Mouse (Mus musculus): ENCODE results near the gene Prtn3. TPM values are rescaled to one million over a fixed set of nuclear protein-coding genes. Genes with fewer than 3 reads are reported as not detected.
"Not testable (repeated sequence)": the region's sequence is repeated elsewhere in the genome, so short reads cannot be mapped to it uniquely, and the experiment has no call there.

Prtn3 gene
- polyA plus RNA-seq, 1 experiment from 2014 or later = 1.8 TPM

GRCm38 (mm10) chr10:79880721-79881120 is 6.4 kb downstream of the Prtn3 start:
- no peak overlapping the region for H3K9ac ChIP-seq
- ATAC-seq (ENCODE audit: insufficient number of reproducible peaks, low FRiP score) = no peak
- H3K4me1 ChIP-seq (replicated peaks) = peaks cover 26% of the 10 kb centered on the region
- H3K36me3 ChIP-seq = no peaks in the 10 kb centered on the region
- H3K27me3 ChIP-seq (replicated peaks) = peaks cover 18% of the 10 kb centered on the region
- no peaks in the 10 kb centered on the region for H3K9me3 ChIP-seq (replicated peaks)
- no peak overlapping the region for H3K4me3 ChIP-seq
- WGBS = 13% methylated on average over 9 of the region's 9 CpGs
- H3K4me2 ChIP-seq = no peak overlapping the region
- H3K27ac ChIP-seq (ENCODE audit: poor library complexity, severe bottlenecking) = no peak overlapping the region

GRCm38 (mm10) chr10:79881981-79882380 is 7.7 kb downstream of the Prtn3 start:
- 10% methylated on average over 22 of the region's 22 CpGs for WGBS
- Histone ChIP-seq H3K9me3 (replicated peaks) (no peaks in the 10 kb centered on the region), H3K4me2 (peak overlapping the region; percentile 65), H3K27ac (ENCODE audit: poor library complexity, severe bottlenecking) (no peak overlapping the region), H3K4me3 (peak overlapping the region; percentile 20), H3K9ac (peak overlapping the region; percentile 58), H3K36me3 (no peaks in the 10 kb centered on the region), H3K4me1 (replicated peaks) (peaks cover 26% of the 10 kb centered on the region), H3K27me3 (replicated peaks) (peaks cover 18% of the 10 kb centered on the region)
- no peak for ATAC-seq (ENCODE audit: insufficient number of reproducible peaks, low FRiP score)

GRCm38 (mm10) chr10:79883297-79884084 is 9.2 kb downstream of the Prtn3 start:
- peaks cover 24% of the 10 kb centered on the region for H3K27me3 ChIP-seq (replicated peaks)
- 16% methylated on average over 22 of the region's 22 CpGs for WGBS
- peak overlapping the region; percentile 37; the same call in 1 of the 2 replicates for H3K4me2 ChIP-seq
- no peak overlapping the region for H3K27ac ChIP-seq (ENCODE audit: poor library complexity, severe bottlenecking)
- H3K9ac ChIP-seq = 0 out of 2 replicates have a peak overlapping the region, but pooled peaks have one; percentile 21
- H3K4me3 ChIP-seq = no peak overlapping the region
- no peak for ATAC-seq (ENCODE audit: insufficient number of reproducible peaks, low FRiP score)
- H3K36me3 ChIP-seq = no peaks in the 10 kb centered on the region
- H3K9me3 ChIP-seq (replicated peaks) = no peaks in the 10 kb centered on the region
- H3K4me1 ChIP-seq (replicated peaks) = peaks cover 26% of the 10 kb centered on the region

GRCm38 (mm10) chr10:79884446-79884845 is 10.2 kb downstream of the Prtn3 start:
- peaks cover 21% of the 10 kb centered on the region for H3K27me3 ChIP-seq (replicated peaks)
- no peak overlapping the region for H3K27ac ChIP-seq (ENCODE audit: poor library complexity, severe bottlenecking)
- H3K4me1 ChIP-seq (replicated peaks) = peaks cover 23% of the 10 kb centered on the region
- no peak overlapping the region for H3K4me3 ChIP-seq
- 61% methylated on average over 4 of the region's 4 CpGs for WGBS
- no peak for ATAC-seq (ENCODE audit: insufficient number of reproducible peaks, low FRiP score)
- H3K9ac ChIP-seq = no peak overlapping the region
- no peaks in the 10 kb centered on the region for H3K36me3 ChIP-seq
- H3K4me2 ChIP-seq = no peak overlapping the region
- H3K9me3 ChIP-seq (replicated peaks) = no peaks in the 10 kb centered on the region

GRCm38 (mm10) chr10:79884938-79885337 is 10.7 kb downstream of the Prtn3 start:
- WGBS = 69% methylated on average over 3 of the region's 3 CpGs
- H3K27ac ChIP-seq (ENCODE audit: poor library complexity, severe bottlenecking); H3K9ac ChIP-seq; H3K4me3 ChIP-seq; ATAC-seq (ENCODE audit: insufficient number of reproducible peaks, low FRiP score); H3K4me2 ChIP-seq; H3K9me3 ChIP-seq (replicated peaks); H3K36me3 ChIP-seq: not testable (repeated sequence)
- peaks cover 21% of the 10 kb centered on the region for H3K27me3 ChIP-seq (replicated peaks)
- peaks cover 18% of the 10 kb centered on the region for H3K4me1 ChIP-seq (replicated peaks)

- no peak within 1 kb of the TSS for H3K4me3 ChIP-seq
- no peak within 1 kb of the TSS for H3K4me2 ChIP-seq
- H3K9me3 ChIP-seq (replicated peaks) = no peaks in the 10 kb centered on the region
- peaks cover 18% of the 10 kb centered on the region for H3K4me1 ChIP-seq (replicated peaks)
- H3K27me3 ChIP-seq (replicated peaks) = peaks cover 24% of the 10 kb centered on the region
- no peak within 1 kb of the TSS for H3K9ac ChIP-seq
- H3K36me3 ChIP-seq = no peaks in the 10 kb centered on the region
- no peak for ATAC-seq (ENCODE audit: insufficient number of reproducible peaks, low FRiP score)
- 79% methylated on average over 6 of the region's 6 CpGs for WGBS
- no peak within 1 kb of the TSS for H3K27ac ChIP-seq (ENCODE audit: poor library complexity, severe bottlenecking)
These were observed 11.8 kb downstream of the Prtn3 start, which contains the start of gene Elane for GRCm38 (mm10) chr10:79886054-79886453. Gene Elane, plus strand, starts transcription at chr10:79886247.

- H3K4me2 ChIP-seq = no peak overlapping the region
- ATAC-seq (ENCODE audit: insufficient number of reproducible peaks, low FRiP score) = no peak
- no peak overlapping the region for H3K9ac ChIP-seq
- peaks cover 17% of the 10 kb centered on the region for H3K4me1 ChIP-seq (replicated peaks)
- peaks cover 30% of the 10 kb centered on the region for H3K27me3 ChIP-seq (replicated peaks)
- no peaks in the 10 kb centered on the region for H3K9me3 ChIP-seq (replicated peaks)
- no peaks in the 10 kb centered on the region for H3K36me3 ChIP-seq
- 82% methylated on average over 8 of the region's 8 CpGs for WGBS
- H3K27ac ChIP-seq (ENCODE audit: poor library complexity, severe bottlenecking) = no peak overlapping the region
- no peak overlapping the region for H3K4me3 ChIP-seq
These were observed 12.3 kb downstream of the Prtn3 start for GRCm38 (mm10) chr10:79886611-79887010.

- Histone ChIP-seq H3K4me2 (no peak overlapping the region), H3K4me3 (no peak overlapping the region), H3K9me3 (replicated peaks) (no peaks in the 10 kb centered on the region), H3K27me3 (replicated peaks) (peaks cover 23% of the 10 kb centered on the region), H3K9ac (no peak overlapping the region), H3K4me1 (replicated peaks) (no peaks in the 10 kb centered on the region), H3K36me3 (peaks cover 4% of the 10 kb centered on the region), H3K27ac (ENCODE audit: poor library complexity, severe bottlenecking) (no peak overlapping the region)
- WGBS = 84% methylated on average over 2 of the region's 2 CpGs
- ATAC-seq (ENCODE audit: insufficient number of reproducible peaks, low FRiP score) = no peak
These were observed 15.1 kb downstream of the Prtn3 start for GRCm38 (mm10) chr10:79889386-79889785.

- Histone ChIP-seq H3K27ac (ENCODE audit: poor library complexity, severe bottlenecking) (no peak within 1 kb of the TSS), H3K27me3 (replicated peaks) (peaks cover 23% of the 10 kb centered on the region), H3K4me1 (replicated peaks) (no peaks in the 10 kb centered on the region), H3K4me3 (no peak within 1 kb of the TSS), H3K9ac (no peak within 1 kb of the TSS), H3K4me2 (no peak within 1 kb of the TSS), H3K9me3 (replicated peaks) (no peaks in the 10 kb centered on the region), H3K36me3 (peaks cover 15% of the 10 kb centered on the region)
- ATAC-seq (ENCODE audit: insufficient number of reproducible peaks, low FRiP score) = no peak
- 42% methylated on average over 5 of the region's 5 CpGs for WGBS
These were observed 16.4 kb downstream of the Prtn3 start, which contains the start of gene Cfd for GRCm38 (mm10) chr10:79890670-79891069. Gene Cfd, plus strand, starts transcription at chr10:79890853.

- H3K4me1 ChIP-seq (replicated peaks); H3K9ac ChIP-seq; H3K27ac ChIP-seq (ENCODE audit: poor library complexity, severe bottlenecking); H3K4me3 ChIP-seq; H3K4me2 ChIP-seq; H3K9me3 ChIP-seq (replicated peaks); ATAC-seq (ENCODE audit: insufficient number of reproducible peaks, low FRiP score): not testable (repeated sequence)
- 43% methylated on average over 22 of the region's 22 CpGs for WGBS
- H3K27me3 ChIP-seq (replicated peaks) = peaks cover 20% of the 10 kb centered on the region
- peaks cover 34% of the 10 kb centered on the region for H3K36me3 ChIP-seq
These were observed 18.3 kb downstream of the Prtn3 start for GRCm38 (mm10) chr10:79892451-79893118.

GRCm38 (mm10) chr10:79896306-79896705 is 22.0 kb downstream of the Prtn3 start:
- H3K27ac ChIP-seq (ENCODE audit: poor library complexity, severe bottlenecking) = no peak overlapping the region
- 91% methylated on average over 15 of the region's 16 CpGs for WGBS
- peaks cover 7% of the 10 kb centered on the region; the same call in 1 of the 2 replicates for H3K27me3 ChIP-seq (replicated peaks)
- no peak overlapping the region for H3K4me3 ChIP-seq
- H3K4me2 ChIP-seq = no peak overlapping the region
- H3K9ac ChIP-seq = no peak overlapping the region
- peaks cover 58% of the 10 kb centered on the region for H3K36me3 ChIP-seq
- no peaks in the 10 kb centered on the region; the same call in 1 of the 2 replicates for H3K4me1 ChIP-seq (replicated peaks)
- H3K9me3 ChIP-seq (replicated peaks) = no peaks in the 10 kb centered on the region
- no peak for ATAC-seq (ENCODE audit: insufficient number of reproducible peaks, low FRiP score)
